Mouse (Mus musculus) bone marrow macrophage, adult 2 months (primary cell): Measurements from ENCODE around the gene Cacnb2.

Source experiments
- CTCF ChIP-seq: IDR thresholded peaks from 2 replicates; pipeline ENCODE4 v1.5.1; 2012; ENCODE audit warnings: low read depth, mild to moderate bottlenecking, low read length, moderate library complexity
- POLR2A ChIP-seq: IDR thresholded peaks from 2 replicates; pipeline ENCODE4 v1.6.1; 2012; ENCODE audit warnings: mild to moderate bottlenecking, low read depth, low read length, borderline replicate concordance

GRCm38 (mm10) chr2:14873701-14874181 lies 270.9 kb downstream of the Cacnb2 start:
- TF ChIP-seq CTCF (no peak), POLR2A (no peak)
